Mouse (Mus musculus) brain, embryonic 14.5 days (tissue): ENCODE results near the gene Dis3. TPM values are rescaled to one million over a fixed set of nuclear protein-coding genes. Genes with fewer than 3 reads are reported as not detected.
A peak's percentile ranks its signal among the peaks of the same experiment; 100 is the strongest.
"Not testable (repeated sequence)": the region's sequence is repeated elsewhere in the genome, so short reads cannot be mapped to it uniquely, and the experiment has no call there.

Experiments used
- DNase-seq: peaks from one replicate; pipeline ENCODE4 v3.0.0-alpha.2; 2011; ENCODE audit warnings: low read depth
- CTCF ChIP-seq: fragments of 200-500 bp; IDR thresholded peaks from 2 replicates; pipeline ENCODE4 v1.5.1; 2012; ENCODE audit warnings: inconsistent platforms, mild to moderate bottlenecking, moderate library complexity, borderline replicate concordance; ENCODE audit not compliant: insufficient read depth, insufficient read length; ENCODE audit errors: extremely low read depth
- POLR2A ChIP-seq: fragments of 200-500 bp; IDR thresholded peaks from 2 replicates; pipeline ENCODE4 v1.6.1; 2012; ENCODE audit warnings: mild to moderate bottlenecking, inconsistent platforms, borderline replicate concordance; ENCODE audit not compliant: poor library complexity, insufficient read depth, insufficient read length, severe bottlenecking; ENCODE audit errors: extremely low read depth
- polyA plus RNA-seq: library from polyadenylated mRNA; depleted of rRNA; stranded (reverse); fragments of >200 nt; gene quantifications from 2 replicates; pipeline ENCODE4 v1.2.3, GENCODE M21; 2012

Gene Dis3
- polyA plus RNA-seq, 1 experiment, result 23.3 TPM

- peak; percentile 68 for DNase-seq
These were observed 39.0 kb downstream of the Dis3 start for GRCm38 (mm10) chr14:99060616-99061015.

DNA sequence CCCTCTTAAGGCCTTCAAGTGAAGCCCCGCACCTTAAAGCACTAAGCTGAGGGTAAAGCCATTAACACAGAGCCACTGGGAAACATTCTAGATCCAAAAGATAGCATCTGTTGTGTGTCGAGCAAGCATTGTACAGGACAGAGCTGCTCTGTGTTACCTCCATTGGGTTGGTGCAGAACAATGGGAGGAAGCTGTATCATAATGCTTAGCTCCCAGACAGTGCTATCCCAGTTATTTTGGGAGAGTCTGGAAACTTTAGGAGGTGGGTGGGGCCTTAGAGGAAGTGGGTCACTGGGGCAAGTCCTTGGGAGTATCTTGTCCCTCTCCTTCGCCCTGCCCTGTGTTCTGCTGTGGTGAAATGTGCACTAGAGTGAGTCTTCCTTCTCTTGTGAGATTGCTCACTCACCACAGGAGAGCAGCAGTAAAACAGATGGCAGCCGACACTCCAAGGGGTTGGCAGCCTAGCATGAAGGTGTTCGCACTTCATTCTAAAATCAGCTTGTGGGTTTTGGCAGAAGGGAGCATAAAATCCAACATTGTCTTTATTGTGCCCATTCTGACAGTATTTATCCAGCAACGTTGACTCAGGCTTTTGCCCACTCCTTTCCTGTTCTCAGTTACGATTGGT, 40.5 kb downstream of the Dis3 start:
- no peak for TF ChIP-seq CTCF
- no peak for TF ChIP-seq POLR2A
- peak; percentile 53 for DNase-seq

More at GRCm38 (mm10) chr14:99060616-99061015, 39.0 kb downstream of the Dis3 start:
- TF ChIP-seq CTCF (no peak), POLR2A (no peak)

- DNase-seq, result no peak
- TF ChIP-seq POLR2A, result no peak
- no peak for TF ChIP-seq CTCF
These were observed 52.8 kb downstream of the Dis3 start for GRCm38 (mm10) chr14:99046782-99047181.

GRCm38 (mm10) chr14:99046031-99046781, 53.4 kb downstream of the Dis3 start, which contains the start of the genes Mzt1 and Bora:
TSS of gene Mzt1 (minus strand) at chr14:99046134.
TSS of gene Bora (plus strand) at chr14:99046222.
- peak; percentile 96 for DNase-seq
- TF ChIP-seq CTCF, result no peak
- TF ChIP-seq POLR2A, result peak; percentile 81

DNA sequence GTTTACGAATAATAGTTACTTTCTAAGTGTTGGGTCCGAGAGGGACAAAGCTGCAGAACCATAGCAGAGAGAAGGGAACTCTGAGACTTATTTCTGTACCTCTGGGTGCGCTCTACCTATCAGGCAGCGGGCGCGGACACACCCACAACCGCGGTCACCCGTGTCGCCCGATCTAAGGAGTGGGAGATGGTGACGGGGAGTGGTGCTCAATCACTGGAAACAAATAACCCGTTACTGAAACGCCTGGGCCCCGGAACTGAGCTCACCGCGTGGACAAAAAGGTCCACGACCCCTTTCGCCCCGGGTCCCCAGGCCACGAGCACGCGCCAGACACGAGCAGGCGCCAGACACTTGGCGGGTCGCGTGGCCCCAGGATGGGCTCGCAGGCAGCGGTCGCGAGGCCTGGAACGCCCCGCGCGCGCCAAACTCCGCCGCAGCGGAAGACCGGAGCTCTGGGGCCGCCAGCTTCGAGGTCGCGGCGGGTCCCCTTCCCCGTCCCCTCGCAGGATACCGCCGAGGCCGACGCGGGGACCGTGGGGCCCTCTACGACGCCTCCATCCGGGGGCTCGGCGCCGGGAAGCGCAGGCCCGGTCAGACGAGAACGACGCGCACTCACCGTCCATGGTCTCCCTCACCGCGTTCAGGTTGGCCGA, 54.1 kb downstream of the Dis3 start:
- TF ChIP-seq CTCF, result no peak
- no peak for TF ChIP-seq POLR2A
- DNase-seq, result peak; percentile 49

DNA sequence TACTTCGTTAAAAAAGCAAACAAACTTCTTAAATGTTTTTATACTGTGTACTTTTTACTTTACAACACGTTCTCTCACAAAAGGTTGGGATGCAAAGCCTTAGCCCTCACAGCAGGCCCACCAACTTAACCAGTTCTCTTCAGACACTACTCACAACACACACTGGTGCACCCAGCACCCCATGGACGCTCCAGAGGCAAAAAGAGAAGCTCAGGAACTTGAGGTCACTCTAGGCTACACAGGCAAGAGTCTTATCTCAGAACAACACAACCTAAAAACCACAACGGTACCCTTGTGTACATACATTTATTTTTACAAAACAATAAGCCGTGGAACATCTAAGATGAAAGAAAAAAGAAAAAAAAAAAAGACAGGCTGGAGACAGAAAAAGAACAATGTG, 54.9 kb downstream of the Dis3 start:
- TF ChIP-seq POLR2A, result no peak
- TF ChIP-seq CTCF, result no peak
- no peak for DNase-seq

DNA sequence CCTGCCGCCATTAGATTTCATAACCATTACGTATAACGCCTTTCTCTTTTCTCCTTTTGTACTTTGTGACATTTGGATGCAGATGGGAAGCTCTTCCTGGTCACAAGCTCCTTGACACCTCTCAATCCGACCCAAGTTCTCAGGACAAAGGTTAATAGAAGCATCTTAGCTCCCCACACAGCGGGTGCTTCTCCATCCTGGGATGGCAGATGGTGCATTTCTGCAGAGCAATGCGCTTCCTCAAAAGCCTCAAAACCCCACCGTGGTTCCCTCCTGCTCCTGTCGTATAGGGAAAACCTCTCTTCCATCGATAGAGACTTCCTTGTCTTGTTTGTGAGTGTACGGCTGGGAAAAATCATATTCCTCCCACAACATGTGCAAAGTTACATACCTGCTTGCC, 55.5 kb downstream of the Dis3 start:
- TF ChIP-seq POLR2A (no peak), CTCF (no peak)
- DNase-seq, result peak; percentile 33

DNA sequence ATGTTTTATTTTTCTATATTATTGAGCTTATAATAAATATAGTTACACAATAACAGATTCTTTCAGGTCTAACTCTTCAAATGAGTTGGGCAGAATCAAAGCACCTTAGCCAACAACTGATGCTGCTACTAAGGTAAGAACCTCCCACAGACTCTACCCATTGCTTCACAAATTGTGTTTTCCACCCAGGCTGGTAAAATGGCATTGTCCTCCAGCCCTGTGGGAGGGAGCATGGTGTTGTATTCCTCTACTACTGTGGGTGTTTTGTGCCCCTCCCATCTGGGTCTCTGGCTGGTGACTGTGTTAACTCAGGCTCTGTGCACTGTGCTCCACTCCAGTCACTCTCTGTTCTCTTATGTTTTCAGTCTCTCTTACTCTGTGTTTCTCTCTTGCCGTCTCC, 56.1 kb downstream of the Dis3 start:
- TF ChIP-seq POLR2A (no peak), CTCF (no peak)
- DNase-seq, result no peak

DNA sequence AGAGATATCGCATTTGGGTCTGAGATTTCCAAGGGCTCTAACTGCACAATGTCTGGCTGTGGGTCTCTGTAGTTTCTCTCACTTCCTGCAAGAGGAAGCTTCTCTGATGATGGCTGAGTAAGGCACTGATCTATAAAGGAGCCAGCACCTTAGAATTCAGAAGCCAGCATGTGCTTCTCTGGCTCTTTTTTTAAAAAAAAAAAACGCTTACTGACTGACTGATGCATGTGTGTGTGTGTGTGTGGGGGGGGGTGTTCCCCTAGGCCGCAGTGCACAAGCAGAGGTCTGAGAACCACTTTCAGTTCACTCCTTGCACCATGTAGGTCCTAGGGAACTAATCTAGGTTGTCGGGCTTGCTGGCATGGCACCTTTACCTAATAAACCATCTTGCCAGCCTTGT, 58.2 kb downstream of the Dis3 start:
- DNase-seq, result no peak
- TF ChIP-seq POLR2A (no peak), CTCF (no peak)

- not testable (repeated sequence) for DNase-seq
These were observed 60.3 kb downstream of the Dis3 start for GRCm38 (mm10) chr14:99039308-99039707.

DNA sequence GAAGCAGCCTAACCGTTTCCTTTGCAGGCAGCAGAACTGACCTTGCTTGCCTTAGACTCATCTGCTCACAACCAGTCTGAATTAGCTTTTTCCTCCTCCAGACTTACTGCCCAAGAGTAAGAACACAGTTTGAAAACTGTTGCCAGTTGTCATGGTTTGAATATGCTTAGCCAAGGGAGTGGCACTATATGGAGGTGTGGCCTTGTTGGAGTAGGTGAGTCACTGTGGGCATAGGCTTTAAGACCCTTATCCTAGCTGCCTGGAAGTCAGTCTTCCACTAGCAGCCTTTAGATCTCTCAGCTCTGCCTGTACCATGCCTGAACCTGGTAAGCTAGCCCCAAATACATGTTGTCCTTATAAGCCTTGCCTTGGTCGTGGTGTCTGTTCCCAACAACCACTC, 61.9 kb downstream of the Dis3 start:
- DNase-seq, result no peak
- TF ChIP-seq POLR2A (no peak), CTCF (no peak)

- no peak for DNase-seq
- no peak for TF ChIP-seq CTCF
- TF ChIP-seq POLR2A, result no peak
These were observed 63.5 kb downstream of the Dis3 start for GRCm38 (mm10) chr14:99036039-99036438.

DNA sequence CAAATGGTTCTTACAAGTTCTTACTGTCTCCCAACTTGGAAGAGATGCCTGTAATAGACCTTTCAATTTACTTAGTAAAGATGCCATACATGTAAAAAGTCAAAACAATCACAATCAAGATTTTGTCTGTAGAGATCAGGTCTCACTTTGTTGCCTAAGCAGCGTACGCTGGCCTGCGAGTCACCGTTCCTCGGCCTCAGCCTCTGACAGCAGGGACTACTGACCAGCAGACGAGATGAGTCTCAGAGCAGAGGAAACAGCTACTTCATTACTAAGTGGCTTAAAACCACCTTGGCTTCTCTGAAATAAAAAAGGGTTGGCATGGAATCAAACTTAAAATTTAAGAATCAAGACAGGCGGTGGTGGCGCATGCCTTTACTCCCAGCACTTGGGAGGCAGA, 64.7 kb downstream of the Dis3 start:
- not testable (repeated sequence) for DNase-seq

DNA sequence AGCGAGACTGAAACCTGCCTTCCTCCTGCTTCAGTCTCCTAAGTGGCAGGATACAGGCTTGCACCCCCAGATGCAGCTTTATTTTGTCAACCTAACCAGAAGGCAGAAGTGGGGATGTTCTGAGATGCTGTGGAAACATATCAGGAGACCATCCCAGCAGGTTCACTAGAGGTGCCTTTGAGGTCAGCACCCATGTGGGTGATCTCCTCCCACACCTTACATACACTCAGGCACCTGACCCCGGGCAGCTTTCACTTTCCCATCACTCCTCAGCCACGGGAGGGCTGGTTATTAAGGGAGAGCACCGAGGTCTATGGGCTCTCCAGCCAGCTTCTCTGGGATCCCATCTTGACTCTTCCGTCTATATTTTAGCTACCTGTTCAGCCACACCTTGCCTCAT, 67.0 kb downstream of the Dis3 start:
- TF ChIP-seq CTCF, result no peak

DNA sequence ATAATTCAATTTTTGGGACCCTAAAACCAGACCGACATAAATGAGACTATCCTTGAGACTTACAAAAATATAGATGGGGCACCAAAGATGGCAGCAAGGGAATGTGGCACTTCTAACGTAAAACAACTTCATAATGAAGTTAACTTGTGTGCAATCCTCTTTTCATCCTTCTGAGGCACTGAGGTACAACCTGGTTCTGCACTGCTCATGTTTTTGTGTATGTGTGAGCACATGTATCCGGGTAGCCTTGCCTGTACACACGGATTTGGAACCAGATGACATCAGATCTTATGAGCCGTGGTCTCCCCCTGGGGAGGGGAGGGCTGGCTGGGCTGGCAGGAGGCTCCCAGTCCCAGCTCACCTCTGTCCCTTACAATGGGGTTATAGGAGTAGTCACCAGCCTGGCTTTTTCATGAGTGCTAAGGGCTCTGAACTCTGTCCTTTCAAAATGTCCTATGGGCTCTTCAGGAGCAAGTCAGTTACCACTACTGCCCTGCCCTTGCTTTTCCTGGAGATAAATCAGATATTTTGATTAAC, 68.2 kb downstream of the Dis3 start:
- no peak for DNase-seq
- no peak for TF ChIP-seq POLR2A
- no peak for TF ChIP-seq CTCF

More for the DNA sequence above, 67.0 kb downstream of the Dis3 start:
- no peak for DNase-seq
